Mouse (Mus musculus) ES-E14 (cell line): ENCODE measurements around the gene Slc35b2.

Experiments
- CHD2 ChIP-seq: IDR thresholded peaks from 2 replicates; pipeline ENCODE4 v1.6.1; 2014; ENCODE audit warnings: mild to moderate bottlenecking, low read depth, low read length, inconsistent platforms
- HCFC1 ChIP-seq: IDR thresholded peaks from 2 replicates; pipeline ENCODE4 v1.6.1; 2012; ENCODE audit warnings: low read length, inconsistent platforms, borderline replicate concordance; ENCODE audit not compliant: insufficient read depth
- MAFK ChIP-seq: IDR thresholded peaks from 2 replicates; pipeline ENCODE4 v1.6.1; 2014; ENCODE audit warnings: mild to moderate bottlenecking, low read depth, low read length, inconsistent platforms; ENCODE audit not compliant: insufficient read depth
- ZC3H11A ChIP-seq: IDR thresholded peaks from 2 replicates; pipeline ENCODE4 v1.6.1; 2012; ENCODE audit warnings: low read depth, mild to moderate bottlenecking, inconsistent platforms, low read length, borderline replicate concordance
- ZNF384 ChIP-seq: IDR thresholded peaks from 2 replicates; pipeline ENCODE4 v1.6.1; 2012; ENCODE audit warnings: low read depth, low read length, inconsistent platforms

GRCm38 (mm10) chr17:45567162-45567601 lies 3.5 kb downstream of the Slc35b2 start:
- TF ChIP-seq HCFC1 (no peak), MAFK (no peak), CHD2 (no peak; the same call in 1 of the 2 replicates), ZC3H11A (no peak), ZNF384 (no peak)
